Mouse (Mus musculus) thymus, postnatal 14 days (tissue): ENCODE measurements around the gene Tshb.

Source experiments
- DNase-seq: peaks from one replicate; pipeline ENCODE4 v3.0.0; 2021

Tshb gene

DNA sequence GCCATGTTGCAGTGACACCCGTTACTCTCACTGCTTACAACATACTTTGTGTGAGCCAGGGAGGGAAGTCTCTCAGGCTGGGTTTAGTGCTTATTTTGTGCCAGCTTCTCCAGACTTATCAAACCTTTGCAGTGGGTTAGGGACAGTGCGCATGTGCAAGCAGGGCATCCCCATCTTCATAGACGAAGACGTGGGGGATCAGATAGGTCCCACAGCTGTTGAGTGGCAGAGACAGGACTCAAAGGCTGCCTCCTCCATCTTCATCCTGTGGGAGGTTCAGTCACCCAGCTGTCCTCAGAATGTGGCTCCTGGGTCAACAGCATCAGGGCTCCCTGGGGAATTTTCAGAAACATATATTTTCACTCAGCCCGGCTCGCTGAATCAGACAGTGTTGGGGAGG is 46.1 kb downstream of the Tshb start:
- DNase-seq: peak; percentile 37

- no peak for DNase-seq
Observed at GRCm38 (mm10) chr3:102735638-102736037, 46.9 kb downstream of the Tshb start.

- DNase-seq: peak; percentile 73
Observed at GRCm38 (mm10) chr3:102735031-102735558, 47.4 kb downstream of the Tshb start.

- peak; percentile 80 for DNase-seq
Observed at GRCm38 (mm10) chr3:102734313-102735030, 48.0 kb downstream of the Tshb start, which contains the start of gene Tspan2. TSS of gene Tspan2 (plus strand) at chr3:102734529.

DNA sequence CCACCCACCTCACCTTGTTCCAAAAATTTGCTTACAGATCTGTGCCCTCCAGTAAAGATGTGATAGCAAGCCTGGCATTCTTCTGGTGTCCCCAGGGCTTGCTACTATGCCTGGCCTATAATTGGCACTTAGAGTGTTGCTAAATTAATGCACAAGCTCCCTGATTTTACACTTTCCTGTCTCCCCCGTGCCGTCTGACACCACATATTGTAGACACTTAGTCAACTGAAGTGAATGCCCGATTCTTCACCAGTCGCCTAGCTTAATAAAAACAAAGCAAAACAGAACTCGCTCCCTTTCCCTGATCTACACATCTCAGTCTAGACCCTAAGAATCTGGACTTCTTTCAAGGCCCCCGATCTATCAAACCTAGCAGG is 48.6 kb downstream of the Tshb start:
- DNase-seq: no peak

DNA sequence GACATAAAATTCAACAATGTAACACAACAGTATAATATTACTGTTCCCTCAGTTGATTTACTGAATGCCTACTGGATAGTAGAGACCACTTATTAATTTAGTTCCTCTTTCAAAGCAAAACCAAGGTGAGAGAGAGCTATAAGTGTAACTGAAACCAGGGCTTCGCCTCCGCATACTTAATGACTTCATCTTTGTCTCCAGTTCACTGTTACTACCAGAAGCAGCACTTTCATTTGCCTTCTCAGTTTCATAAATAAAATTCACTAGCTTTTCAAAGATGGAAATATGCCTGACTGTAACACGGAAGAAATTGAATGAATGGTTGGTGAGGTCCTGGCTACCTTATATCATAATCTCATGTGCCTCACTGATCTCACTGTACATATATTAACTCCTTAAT is 49.5 kb downstream of the Tshb start:
- DNase-seq: no peak

DNA sequence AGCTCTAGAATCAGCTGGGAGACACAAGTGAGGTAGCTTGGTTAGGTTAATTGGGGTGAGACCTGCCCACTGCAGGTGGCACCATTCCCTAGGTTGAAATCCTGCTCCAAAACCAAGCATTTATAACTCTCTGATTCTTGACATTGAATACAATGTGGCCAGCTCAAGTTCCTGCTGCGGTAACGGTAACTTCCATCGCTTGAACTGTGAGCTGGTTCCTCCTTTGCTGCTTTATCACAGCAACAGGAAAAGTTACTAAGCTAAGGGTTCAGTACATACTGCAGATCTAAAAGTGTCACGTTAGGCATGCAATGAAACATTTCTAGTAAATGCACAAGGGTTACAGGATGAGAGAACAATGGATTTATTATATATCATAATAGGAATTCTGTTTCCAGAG is 49.9 kb downstream of the Tshb start:
- no peak for DNase-seq

DNA sequence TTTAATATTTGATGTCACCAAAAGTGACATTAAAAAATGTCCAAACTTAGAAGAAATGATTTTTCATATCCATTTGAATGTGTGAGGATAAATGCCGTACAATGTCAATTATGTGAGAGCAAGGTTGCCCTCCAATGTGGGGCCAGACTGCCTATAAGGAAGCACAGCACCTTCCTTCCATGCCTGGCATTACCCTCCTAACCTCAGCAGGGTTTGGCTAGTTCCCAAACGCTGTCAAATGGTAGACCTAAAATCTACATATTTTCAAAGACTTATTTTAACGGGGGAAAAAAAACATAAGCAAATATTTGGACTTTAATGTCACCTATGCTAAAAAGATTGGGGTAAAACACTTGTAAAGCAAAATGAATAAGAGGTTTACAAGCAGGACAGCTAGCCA is 51.4 kb downstream of the Tshb start:
- DNase-seq: no peak

- peak; percentile 42 for DNase-seq
Observed at GRCm38 (mm10) chr3:102729416-102729815, 53.1 kb downstream of the Tshb start.
